Mouse (Mus musculus): ENCODE data around the gene Nod2. TPM values are rescaled to one million over a fixed set of nuclear protein-coding genes. Genes with fewer than 3 reads are reported as not detected.
A peak's percentile ranks its signal among the peaks of the same experiment; 100 is the strongest.
"Not testable (repeated sequence)": the region's sequence is repeated elsewhere in the genome, so short reads cannot be mapped to it uniquely, and the experiment has no call there.

Nod2 gene
- polyA plus RNA-seq, 2 experiments = 0.18 to 0.59 TPM

GRCm38 (mm10) chr8:88642734-88643564, 4.2 kb upstream of the Nod2 start:
- TF ChIP-seq POLR2A (IDR thresholded peaks at IDR 0.05; ENCODE audit: borderline replicate concordance, extremely low read depth, insufficient read depth, insufficient read length) = no peak
- ATAC-seq (ENCODE audit: low FRiP score, low read depth) = no peak
- Histone ChIP-seq H3K9ac (ENCODE audit: low read depth, low read length, severe bottlenecking) (no peak overlapping the region), H3K9me3 (ENCODE audit: control insufficient read depth, low read length) (no peaks in the 10 kb centered on the region), H3K36me3 (ENCODE audit: control insufficient read depth, insufficient read depth, low read length) (no peaks in the 10 kb centered on the region), H3K4me1 (ENCODE audit: control insufficient read depth, insufficient read depth, low read length) (peaks cover 11% of the 10 kb centered on the region), H3K27ac (replicated peaks; ENCODE audit: low read depth, low read length) (no peak overlapping the region), H3K27me3 (ENCODE audit: control insufficient read depth, insufficient read depth, low read length) (no peaks in the 10 kb centered on the region), H3K4me2 (replicated peaks; ENCODE audit: low read depth, low read length, severe bottlenecking) (no peak overlapping the region), H3K4me3 (replicated peaks; ENCODE audit: low read length) (no peak overlapping the region)
- DNase-seq (ENCODE audit: low spot score) = no peak
- 78% methylated on average over 5 of the region's 5 CpGs for WGBS

- H3K9me3 ChIP-seq (ENCODE audit: control insufficient read depth, low read length) = no peaks in the 10 kb centered on the region
- ATAC-seq (ENCODE audit: low FRiP score, low read depth) (no peak), DNase-seq (ENCODE audit: low spot score) (no peak)
- H3K4me2 ChIP-seq (replicated peaks; ENCODE audit: low read depth, low read length, severe bottlenecking) = no peak overlapping the region
- TF ChIP-seq POLR2A (IDR thresholded peaks at IDR 0.05; ENCODE audit: borderline replicate concordance, extremely low read depth, insufficient read depth, insufficient read length) = no peak
- H3K4me3 ChIP-seq (replicated peaks; ENCODE audit: low read length) = no peak overlapping the region
- H3K4me1 ChIP-seq (ENCODE audit: control insufficient read depth, insufficient read depth, low read length) = peaks cover 13% of the 10 kb centered on the region
- no peak overlapping the region for H3K27ac ChIP-seq (replicated peaks; ENCODE audit: low read depth, low read length)
- H3K36me3 ChIP-seq (ENCODE audit: control insufficient read depth, insufficient read depth, low read length) = no peaks in the 10 kb centered on the region
- no peaks in the 10 kb centered on the region for H3K27me3 ChIP-seq (ENCODE audit: control insufficient read depth, insufficient read depth, low read length)
- H3K9ac ChIP-seq (ENCODE audit: low read depth, low read length, severe bottlenecking) = no peak overlapping the region
These were observed 1.2 kb downstream of the Nod2 start for GRCm38 (mm10) chr8:88648322-88648721.

- Histone ChIP-seq H3K9me3 (ENCODE audit: control insufficient read depth, low read length) (no peaks in the 10 kb centered on the region), H3K4me2 (replicated peaks; ENCODE audit: low read depth, low read length, severe bottlenecking) (no peak overlapping the region), H3K27me3 (ENCODE audit: control insufficient read depth, insufficient read depth, low read length) (no peaks in the 10 kb centered on the region), H3K27ac (replicated peaks; ENCODE audit: low read depth, low read length) (no peak overlapping the region), H3K9ac (ENCODE audit: low read depth, low read length, severe bottlenecking) (no peak overlapping the region), H3K36me3 (ENCODE audit: control insufficient read depth, insufficient read depth, low read length) (no peaks in the 10 kb centered on the region), H3K4me1 (ENCODE audit: control insufficient read depth, insufficient read depth, low read length) (peaks cover 13% of the 10 kb centered on the region), H3K4me3 (replicated peaks; ENCODE audit: low read length) (no peak overlapping the region)
- 81% methylated on average over 6 of the region's 6 CpGs for WGBS
- no peak for DNase-seq (ENCODE audit: low spot score)
- no peak for ATAC-seq (ENCODE audit: low FRiP score, low read depth)
- TF ChIP-seq POLR2A (IDR thresholded peaks at IDR 0.05; ENCODE audit: borderline replicate concordance, extremely low read depth, insufficient read depth, insufficient read length) = no peak
These were observed 3.0 kb downstream of the Nod2 start for GRCm38 (mm10) chr8:88650016-88650708.

- not testable (repeated sequence) for H3K27me3 ChIP-seq (ENCODE audit: control insufficient read depth, insufficient read depth, low read length); H3K4me3 ChIP-seq (replicated peaks; ENCODE audit: low read length); H3K9ac ChIP-seq (ENCODE audit: low read depth, low read length, severe bottlenecking); ATAC-seq (ENCODE audit: low FRiP score, low read depth); H3K9me3 ChIP-seq (ENCODE audit: control insufficient read depth, low read length); H3K4me2 ChIP-seq (replicated peaks; ENCODE audit: low read depth, low read length, severe bottlenecking); DNase-seq (ENCODE audit: low spot score); H3K27ac ChIP-seq (replicated peaks; ENCODE audit: low read depth, low read length); H3K36me3 ChIP-seq (ENCODE audit: control insufficient read depth, insufficient read depth, low read length)
- 59% methylated on average over 4 of the region's 4 CpGs for WGBS
- peaks cover 13% of the 10 kb centered on the region for H3K4me1 ChIP-seq (ENCODE audit: control insufficient read depth, insufficient read depth, low read length)
These were observed 4.0 kb downstream of the Nod2 start for GRCm38 (mm10) chr8:88651122-88651521.

- H3K4me1 ChIP-seq (ENCODE audit: control insufficient read depth, insufficient read depth, low read length) = no peaks in the 10 kb centered on the region
- no peak overlapping the region for H3K4me2 ChIP-seq (replicated peaks; ENCODE audit: low read depth, low read length, severe bottlenecking)
- H3K9ac ChIP-seq (ENCODE audit: low read depth, low read length, severe bottlenecking) = no peak overlapping the region
- H3K36me3 ChIP-seq (ENCODE audit: control insufficient read depth, insufficient read depth, low read length) = no peaks in the 10 kb centered on the region
- DNase-seq (ENCODE audit: low spot score) = no peak
- no peaks in the 10 kb centered on the region for H3K27me3 ChIP-seq (ENCODE audit: control insufficient read depth, insufficient read depth, low read length)
- no peak overlapping the region for H3K4me3 ChIP-seq (replicated peaks; ENCODE audit: low read length)
- peak; percentile 70; the same call in 1 of the 2 replicates for ATAC-seq (ENCODE audit: low FRiP score, low read depth)
- no peaks in the 10 kb centered on the region for H3K9me3 ChIP-seq (ENCODE audit: control insufficient read depth, low read length)
- no peak for TF ChIP-seq POLR2A (IDR thresholded peaks at IDR 0.05; ENCODE audit: borderline replicate concordance, extremely low read depth, insufficient read depth, insufficient read length)
- no peak overlapping the region for H3K27ac ChIP-seq (replicated peaks; ENCODE audit: low read depth, low read length)
These were observed 8.2 kb downstream of the Nod2 start for GRCm38 (mm10) chr8:88655334-88655733.
